Mouse (Mus musculus) cerebellum, adult 2 months (tissue): ENCODE results near the gene Tti1. TPM values are rescaled to one million over a fixed set of nuclear protein-coding genes. Genes with fewer than 3 reads are reported as not detected.

Source experiments
- DNase-seq, 2 experiments: peaks; one replicate each; pipeline ENCODE4 v3.0.0; 2021
- H3K27ac ChIP-seq: fragments of 200-500 bp; 2 replicates; pipeline ENCODE4 v1.5.1; 2012; ENCODE audit warnings: low read length, control low read depth, inconsistent platforms; ENCODE audit not compliant: insufficient read depth
- H3K27me3 ChIP-seq: fragments of 200-500 bp; 2 replicates; pipeline ENCODE4 v1.6.1; 2012; ENCODE audit warnings: inconsistent platforms, mild to moderate bottlenecking, low read length, moderate library complexity; ENCODE audit not compliant: control insufficient read depth, insufficient read depth
- H3K4me1 ChIP-seq: fragments of 200-500 bp; 2 replicates; pipeline ENCODE4 v1.6.1; 2011; ENCODE audit warnings: low read length; ENCODE audit not compliant: control insufficient read depth, insufficient read depth
- H3K4me3 ChIP-seq: fragments of 200-500 bp; replicated peaks from 2 replicates; pipeline ENCODE3; 2011; ENCODE audit warnings: mild to moderate bottlenecking, low read depth, low read length, control low read depth; ENCODE audit not compliant: insufficient read depth
- CTCF ChIP-seq: fragments of 200-500 bp; IDR thresholded peaks from 2 replicates; pipeline ENCODE4 v1.5.1; 2011; ENCODE audit warnings: low read depth, mild to moderate bottlenecking, control low read depth, low read length, moderate library complexity, borderline replicate concordance; ENCODE audit not compliant: insufficient read depth
- POLR2A ChIP-seq: fragments of 200-500 bp; IDR thresholded peaks from 2 replicates; pipeline ENCODE4 v1.6.1; 2011; ENCODE audit warnings: low read length, control low read depth, borderline replicate concordance; ENCODE audit not compliant: insufficient read depth
- WGBS: fragments of 180-500 bp; shearing (Covaris S2); methylation state at CpG from one replicate; pipeline ENCODE4 v1.1.7; 2018; 5-methylcytosine and 5-hydroxymethylcytosine counted together
- polyA plus RNA-seq: library from polyadenylated mRNA; depleted of rRNA; stranded (reverse); fragments of >200 nt; gene quantifications from 2 replicates; pipeline ENCODE4 v1.2.3, GENCODE M21; 2012; rRNA removed

The Tti1 gene
- polyA plus RNA-seq, 1 experiment: 19.9 TPM

DNA sequence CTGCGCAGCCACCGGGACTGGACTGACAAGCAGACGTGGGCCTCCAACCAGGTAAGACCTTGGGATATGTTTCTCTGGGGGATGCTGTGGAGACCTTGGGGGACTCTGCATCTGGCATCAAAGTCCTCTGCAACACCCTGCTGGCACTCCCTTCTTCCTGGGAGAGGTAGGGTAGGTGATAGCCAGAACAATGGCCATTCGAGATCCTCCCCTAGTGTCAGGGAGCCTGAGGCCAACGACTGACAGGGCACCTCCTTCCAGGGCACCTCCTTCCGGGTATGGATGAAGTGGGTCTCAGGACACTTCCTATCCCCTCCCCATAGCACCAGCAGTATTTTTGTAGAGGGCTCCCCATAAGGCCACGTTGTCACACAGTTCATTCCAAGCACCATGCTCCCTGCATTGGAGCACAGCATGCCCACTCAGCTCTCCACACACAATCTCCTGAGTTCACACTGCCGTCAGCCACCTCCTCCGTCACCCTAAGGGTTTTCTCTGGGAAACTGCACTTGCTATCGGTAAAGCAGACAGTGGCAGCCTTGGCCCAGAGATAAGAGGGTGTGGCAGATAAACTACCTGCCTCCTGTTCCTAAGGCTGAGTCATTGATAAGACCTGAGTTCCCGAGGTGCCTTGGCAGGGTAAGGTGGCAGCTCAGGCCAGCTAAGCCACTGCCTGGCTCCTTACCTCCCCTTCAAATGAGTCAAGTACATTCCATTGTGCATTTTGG is 92.6 kb downstream of the Tti1 start:
- peaks cover 2% of the 10 kb centered on the region for H3K4me1 ChIP-seq
- TF ChIP-seq CTCF (no peak), POLR2A (no peak)
- no peaks in the 10 kb centered on the region for H3K27me3 ChIP-seq
- H3K27ac ChIP-seq: no peak overlapping the region
- DNase-seq: no peak
- H3K4me3 ChIP-seq: no peak overlapping the region
- 79% methylated on average over 11 of the region's 11 CpGs for WGBS

DNA sequence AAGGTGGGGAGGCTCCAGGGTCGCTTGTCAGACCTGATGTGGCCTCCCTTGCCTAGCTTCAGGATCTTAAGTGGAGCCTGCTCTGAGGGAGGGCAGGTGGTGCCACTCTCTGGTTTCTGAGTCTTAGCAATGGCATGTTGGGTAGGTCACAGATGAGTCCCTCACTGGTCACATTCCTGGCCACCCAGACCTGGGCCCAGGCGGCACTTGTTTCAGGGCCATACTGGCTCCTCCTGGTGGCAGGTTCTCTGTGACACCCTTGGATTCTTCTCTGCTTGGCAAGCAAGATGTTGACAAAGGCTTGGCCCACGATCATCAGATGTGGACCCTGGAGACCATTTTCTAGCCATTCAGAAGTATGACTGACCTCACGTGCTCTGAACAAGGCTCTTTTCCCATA is 95.6 kb downstream of the Tti1 start:
- no peaks in the 10 kb centered on the region for H3K27me3 ChIP-seq
- TF ChIP-seq POLR2A (no peak), CTCF (no peak)
- no peak for DNase-seq
- no peak overlapping the region for H3K4me3 ChIP-seq
- no peaks in the 10 kb centered on the region for H3K4me1 ChIP-seq
- H3K27ac ChIP-seq: no peak overlapping the region
- 84% methylated on average over 4 of the region's 4 CpGs for WGBS

Other genes starting within 250 kb of the Tti1 start
- gene Vstm2l, start 113.8 kb downstream of the Tti1 start, polyA plus RNA-seq: 46.0 and 50.0 TPM in 2 replicates
- gene Rprd1b, start 64 bp upstream of the Tti1 start, polyA plus RNA-seq: 22.4 and 22.7 TPM in 2 replicates
- gene Tgm2, start 118.0 kb upstream of the Tti1 start, polyA plus RNA-seq: 7.8 TPM in 2 replicates
- gene D630003M21Rik, start 200.8 kb upstream of the Tti1 start, polyA plus RNA-seq: 2.3 and 2.4 TPM in 2 replicates
- gene Bpi, start 229.7 kb upstream of the Tti1 start, polyA plus RNA-seq: not detected in 2 replicates